Mouse (Mus musculus): ENCODE data around the gene Ncoa6. TPM values are rescaled to one million over a fixed set of nuclear protein-coding genes. Genes with fewer than 3 reads are reported as not detected.

The Ncoa6 gene
- polyA plus RNA-seq (2015; fragmentation: Nextera tagmentation; extraction: Ambion mirVana), result 21.4 and 22.3 TPM in 2 replicates

GRCm38 (mm10) chr2:155473570-155474088 lies at the start of gene Ncoa6:
Gene Ncoa6 (minus strand): TSS chr2:155473894.
- H3K9me3 ChIP-seq, result no peaks in the 10 kb centered on the region
- H3K27ac ChIP-seq (replicated peaks), result peak within 1 kb of the TSS; percentile 96
- peak; percentile 84 for ATAC-seq (ENCODE audit: low FRiP score, low read depth)
- H3K4me3 ChIP-seq, result peak within 1 kb of the TSS; percentile 92
- 0% methylated on average over 47 of the region's 72 CpGs for WGBS
- peaks cover 36% of the 10 kb centered on the region for H3K4me1 ChIP-seq (replicated peaks)
- peak within 1 kb of the TSS; percentile 81 for H3K4me2 ChIP-seq
- no peaks in the 10 kb centered on the region for H3K27me3 ChIP-seq
- H3K9ac ChIP-seq, result peak within 1 kb of the TSS; percentile 99
- H3K36me3 ChIP-seq, result no peaks in the 10 kb centered on the region

- H3K4me3 ChIP-seq, result peak overlapping the region; percentile 90
- no peaks in the 10 kb centered on the region for H3K9me3 ChIP-seq
- 26% methylated on average over 18 of the region's 18 CpGs for WGBS
Measured at GRCm38 (mm10) chr2:155518531-155519270, 45.0 kb upstream of the Ncoa6 start.

GRCm38 (mm10) chr2:155517455-155518423 lies 44.0 kb upstream of the Ncoa6 start, which contains the start of the genes Acss2 and Ggt7:
Gene Acss2 (plus strand): TSS chr2:155517948.
Gene Ggt7 (minus strand): TSS chr2:155518237.
- WGBS, result 3% methylated on average over 70 of the region's 70 CpGs
- H3K9me3 ChIP-seq, result no peaks in the 10 kb centered on the region
- peak; percentile 99 for ATAC-seq (ENCODE audit: low FRiP score, low read depth)

More at GRCm38 (mm10) chr2:155518531-155519270, 45.0 kb upstream of the Ncoa6 start:
- Histone ChIP-seq H3K27me3 (no peaks in the 10 kb centered on the region), H3K9ac (peak overlapping the region; percentile 72), H3K4me1 (replicated peaks) (peaks cover 26% of the 10 kb centered on the region), H3K4me2 (peak overlapping the region; percentile 81), H3K27ac (replicated peaks) (peak overlapping the region; percentile 86; the same call in 1 of the 2 replicates), H3K36me3 (no peaks in the 10 kb centered on the region)
- ATAC-seq (ENCODE audit: low FRiP score, low read depth), result no peak

GRCm38 (mm10) chr2:155515941-155516340 lies 42.2 kb upstream of the Ncoa6 start:
- Histone ChIP-seq H3K4me2 (no peak overlapping the region), H3K4me1 (replicated peaks) (peaks cover 42% of the 10 kb centered on the region), H3K4me3 (no peak overlapping the region), H3K27ac (replicated peaks) (no peak overlapping the region), H3K9ac (no peak overlapping the region), H3K36me3 (no peaks in the 10 kb centered on the region), H3K9me3 (no peaks in the 10 kb centered on the region), H3K27me3 (no peaks in the 10 kb centered on the region)
- no peak for ATAC-seq (ENCODE audit: low FRiP score, low read depth)
- 9% methylated on average over 1 of the region's 1 CpGs for WGBS

More at GRCm38 (mm10) chr2:155517455-155518423, 44.0 kb upstream of the Ncoa6 start, which contains the start of the genes Acss2 and Ggt7:
- no peaks in the 10 kb centered on the region for H3K27me3 ChIP-seq
- H3K27ac ChIP-seq (replicated peaks), result peak within 1 kb of the TSS; percentile 86
- peaks cover 36% of the 10 kb centered on the region for H3K4me1 ChIP-seq (replicated peaks)
- H3K4me2 ChIP-seq, result peak within 1 kb of the TSS; percentile 81
- H3K4me3 ChIP-seq, result peak within 1 kb of the TSS; percentile 90
- peak within 1 kb of the TSS; percentile 72 for H3K9ac ChIP-seq
- H3K36me3 ChIP-seq, result no peaks in the 10 kb centered on the region

- peak overlapping the region; percentile 81 for H3K4me2 ChIP-seq
- 2% methylated on average over 23 of the region's 23 CpGs for whole genome bisulfite sequencing
- no peaks in the 10 kb centered on the region for H3K27me3 ChIP-seq
- peaks cover 42% of the 10 kb centered on the region for H3K4me1 ChIP-seq (replicated peaks)
- H3K9ac ChIP-seq, result peak overlapping the region; percentile 97
- no peaks in the 10 kb centered on the region for H3K9me3 ChIP-seq
- H3K27ac ChIP-seq (replicated peaks), result peak overlapping the region; percentile 86
- peak; percentile 50 for ATAC-seq (ENCODE audit: low FRiP score, low read depth)
- peak overlapping the region; percentile 84 for H3K4me3 ChIP-seq
- H3K36me3 ChIP-seq, result no peaks in the 10 kb centered on the region
Measured at GRCm38 (mm10) chr2:155514666-155515065, 41.0 kb upstream of the Ncoa6 start.

GRCm38 (mm10) chr2:155513543-155513942 lies 39.8 kb upstream of the Ncoa6 start:
- Histone ChIP-seq H3K9me3 (no peaks in the 10 kb centered on the region), H3K4me1 (replicated peaks) (peaks cover 37% of the 10 kb centered on the region), H3K4me2 (peak overlapping the region; percentile 81), H3K36me3 (no peaks in the 10 kb centered on the region), H3K4me3 (peak overlapping the region; percentile 84), H3K27ac (replicated peaks) (peak overlapping the region; percentile 86), H3K9ac (peak overlapping the region; percentile 97), H3K27me3 (no peaks in the 10 kb centered on the region)
- ATAC-seq (ENCODE audit: low FRiP score, low read depth), result no peak
- 57% methylated on average over 5 of the region's 5 CpGs for WGBS

- H3K36me3 ChIP-seq, result no peaks in the 10 kb centered on the region; the same call in 1 of the 2 replicates
- WGBS, result 60% methylated on average over 4 of the region's 4 CpGs
- H3K9ac ChIP-seq, result no peak overlapping the region
Measured at GRCm38 (mm10) chr2:155512479-155512878, 38.8 kb upstream of the Ncoa6 start.

GRCm38 (mm10) chr2:155507721-155508470 lies 34.2 kb upstream of the Ncoa6 start:
- H3K9ac ChIP-seq, result no peak overlapping the region
- H3K4me1 ChIP-seq (replicated peaks), result peaks cover 8% of the 10 kb centered on the region
- no peak for ATAC-seq (ENCODE audit: low FRiP score, low read depth)
- H3K27me3 ChIP-seq, result no peaks in the 10 kb centered on the region
- H3K4me2 ChIP-seq, result no peak overlapping the region
- no peak overlapping the region for H3K27ac ChIP-seq (replicated peaks)
- no peaks in the 10 kb centered on the region for H3K9me3 ChIP-seq
- 83% methylated on average over 10 of the region's 10 CpGs for WGBS
- H3K36me3 ChIP-seq, result peaks cover 5% of the 10 kb centered on the region; the same call in 1 of the 2 replicates
- no peak overlapping the region for H3K4me3 ChIP-seq

More at GRCm38 (mm10) chr2:155512479-155512878, 38.8 kb upstream of the Ncoa6 start:
- H3K4me1 ChIP-seq (replicated peaks), result peaks cover 35% of the 10 kb centered on the region
- no peak overlapping the region for H3K4me3 ChIP-seq
- H3K27ac ChIP-seq (replicated peaks), result no peak overlapping the region
- no peak for ATAC-seq (ENCODE audit: low FRiP score, low read depth)
- no peaks in the 10 kb centered on the region for H3K9me3 ChIP-seq
- peak overlapping the region; percentile 81 for H3K4me2 ChIP-seq
- H3K27me3 ChIP-seq, result no peaks in the 10 kb centered on the region

GRCm38 (mm10) chr2:155505811-155506210 lies 32.1 kb upstream of the Ncoa6 start:
- H3K9ac ChIP-seq, result no peak overlapping the region
- no peaks in the 10 kb centered on the region for H3K9me3 ChIP-seq
- H3K4me2 ChIP-seq, result no peak overlapping the region
- H3K4me1 ChIP-seq (replicated peaks), result no peaks in the 10 kb centered on the region
- WGBS, result 94% methylated on average over 9 of the region's 9 CpGs
- H3K27me3 ChIP-seq, result no peaks in the 10 kb centered on the region
- peaks cover 17% of the 10 kb centered on the region for H3K36me3 ChIP-seq
- H3K4me3 ChIP-seq, result no peak overlapping the region
- no peak overlapping the region for H3K27ac ChIP-seq (replicated peaks)
- ATAC-seq (ENCODE audit: low FRiP score, low read depth), result no peak

GRCm38 (mm10) chr2:155504440-155505355 lies 31.0 kb upstream of the Ncoa6 start:
- 73% methylated on average over 13 of the region's 13 CpGs for WGBS

More at GRCm38 (mm10) chr2:155504440-155505355, 31.0 kb upstream of the Ncoa6 start:
- Histone ChIP-seq H3K9me3 (no peaks in the 10 kb centered on the region), H3K36me3 (peaks cover 27% of the 10 kb centered on the region), H3K27me3 (no peaks in the 10 kb centered on the region), H3K4me2 (no peak overlapping the region), H3K4me1 (replicated peaks) (no peaks in the 10 kb centered on the region), H3K9ac (no peak overlapping the region), H3K27ac (replicated peaks) (no peak overlapping the region), H3K4me3 (no peak overlapping the region)
- ATAC-seq (ENCODE audit: low FRiP score, low read depth), result no peak

Data from hindbrain, embryonic 15.5 days (tissue).